Mouse (Mus musculus) gastrocnemius, postnatal 10 days (tissue): Measurements from ENCODE around the gene Efcc1. TPM values are rescaled to one million over a fixed set of nuclear protein-coding genes. Genes with fewer than 3 reads are reported as not detected.

Source experiments
- DNase-seq: peaks from one replicate; pipeline ENCODE4 v3.0.0; 2021; ENCODE audit warnings: mixed read lengths
- total RNA-seq, 2 experiments: library from RNA; stranded (reverse); gene quantifications; 2 replicates each; pipeline ENCODE4 v1.2.3; 2021

The Efcc1 gene
- total RNA-seq, 2 experiments from 2014 or later = 1.9 to 2.7 TPM

- DNase-seq = no peak
Observed at GRCm38 (mm10) chr6:87778294-87779173, 47.9 kb downstream of the Efcc1 start.

- DNase-seq = no peak
Observed at GRCm38 (mm10) chr6:87779174-87780165, 48.8 kb downstream of the Efcc1 start.

DNA sequence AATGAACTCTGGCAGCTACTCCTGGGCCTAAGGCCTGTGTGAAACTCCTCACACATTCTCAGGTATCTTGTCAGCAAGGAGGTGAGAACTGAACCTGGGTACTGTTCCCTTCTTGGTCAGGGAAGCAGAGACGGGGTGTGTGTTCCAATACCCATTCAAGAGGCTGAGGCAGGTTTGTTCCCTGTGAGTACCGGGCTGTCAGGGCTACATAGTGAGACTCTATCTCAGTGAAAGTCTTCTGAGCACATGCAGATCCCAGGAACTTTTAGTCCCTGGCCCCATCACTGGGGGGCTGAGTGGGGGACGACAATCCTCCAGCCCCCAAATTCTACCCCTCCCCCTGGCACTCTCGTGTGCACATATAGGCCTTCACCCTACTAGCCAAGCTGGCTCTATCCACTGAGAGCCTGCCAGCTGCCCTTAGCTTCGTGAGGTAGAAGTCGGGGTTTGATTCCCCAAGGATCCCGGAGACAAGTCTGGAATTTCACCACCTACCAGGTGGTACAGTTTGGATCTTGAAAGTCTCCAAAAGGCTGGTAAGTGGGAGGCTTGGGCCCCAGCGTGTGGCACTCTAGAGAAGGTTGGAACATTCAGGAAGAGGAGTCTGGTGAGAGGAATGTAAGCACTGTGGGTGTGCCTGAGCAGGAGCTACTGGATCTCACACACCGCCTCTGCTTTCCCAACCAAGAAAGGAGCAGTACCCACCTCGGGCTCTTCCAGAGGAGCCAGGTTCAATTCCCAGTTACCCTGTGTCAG, 50.1 kb downstream of the Efcc1 start:
- DNase-seq = no peak

- DNase-seq = no peak
Observed at GRCm38 (mm10) chr6:87784033-87784432, 53.4 kb downstream of the Efcc1 start.

DNA sequence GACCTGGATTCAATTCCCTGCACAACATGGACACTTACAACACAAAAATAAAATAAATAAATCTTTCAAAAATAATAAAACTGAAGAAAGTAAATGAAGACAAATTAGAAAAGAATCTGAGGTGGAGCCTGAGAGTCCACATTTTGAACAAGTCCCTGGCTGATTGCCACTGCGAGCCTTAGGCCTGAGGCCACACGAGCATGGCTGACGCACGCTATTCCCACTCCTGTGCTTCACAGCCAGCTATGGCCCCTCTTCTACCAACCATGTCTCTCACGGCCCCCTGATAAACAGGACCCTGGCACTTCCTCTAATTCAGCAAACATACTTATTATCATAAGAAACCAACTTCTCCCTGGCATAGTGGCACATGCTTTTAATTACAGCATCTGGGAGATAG, 56.0 kb downstream of the Efcc1 start:
- no peak for DNase-seq

DNA sequence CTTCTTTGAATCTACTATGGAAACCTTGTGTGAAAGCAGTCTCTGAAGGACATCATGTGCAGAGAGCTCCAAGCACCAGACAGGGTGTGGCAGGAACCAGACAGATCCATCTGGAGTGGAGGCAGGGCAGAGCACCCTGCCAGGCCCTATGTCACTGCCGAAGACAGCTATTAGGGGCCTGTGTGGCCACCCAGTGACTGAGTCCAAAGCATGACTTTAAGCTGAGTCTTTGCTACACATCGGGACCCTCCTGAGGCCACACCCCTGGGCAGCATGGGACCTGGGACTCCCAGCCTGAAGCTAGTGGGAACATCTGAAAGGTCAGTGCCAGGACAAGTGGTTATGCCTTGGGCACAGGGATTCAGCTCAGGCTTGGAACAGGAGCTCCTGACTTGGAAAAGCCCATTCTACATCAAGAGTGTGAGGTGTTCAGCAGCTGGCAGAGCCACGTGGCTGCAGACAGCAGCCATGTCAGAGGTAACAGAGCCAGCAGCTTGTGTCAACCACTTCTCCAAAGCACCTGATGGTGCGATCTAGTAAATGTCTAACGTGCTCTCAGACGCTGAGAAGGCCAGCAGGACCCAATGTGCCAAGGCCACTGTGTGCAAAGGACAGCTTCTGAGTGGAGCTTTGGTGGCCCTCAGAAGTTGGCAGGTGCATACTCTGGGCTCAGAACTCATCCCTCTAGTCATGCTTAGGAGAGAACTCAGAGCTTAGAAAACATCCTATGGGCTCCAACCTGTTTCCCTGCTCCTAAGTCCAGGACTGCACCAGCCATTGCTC, 56.6 kb downstream of the Efcc1 start:
- no peak for DNase-seq

DNA sequence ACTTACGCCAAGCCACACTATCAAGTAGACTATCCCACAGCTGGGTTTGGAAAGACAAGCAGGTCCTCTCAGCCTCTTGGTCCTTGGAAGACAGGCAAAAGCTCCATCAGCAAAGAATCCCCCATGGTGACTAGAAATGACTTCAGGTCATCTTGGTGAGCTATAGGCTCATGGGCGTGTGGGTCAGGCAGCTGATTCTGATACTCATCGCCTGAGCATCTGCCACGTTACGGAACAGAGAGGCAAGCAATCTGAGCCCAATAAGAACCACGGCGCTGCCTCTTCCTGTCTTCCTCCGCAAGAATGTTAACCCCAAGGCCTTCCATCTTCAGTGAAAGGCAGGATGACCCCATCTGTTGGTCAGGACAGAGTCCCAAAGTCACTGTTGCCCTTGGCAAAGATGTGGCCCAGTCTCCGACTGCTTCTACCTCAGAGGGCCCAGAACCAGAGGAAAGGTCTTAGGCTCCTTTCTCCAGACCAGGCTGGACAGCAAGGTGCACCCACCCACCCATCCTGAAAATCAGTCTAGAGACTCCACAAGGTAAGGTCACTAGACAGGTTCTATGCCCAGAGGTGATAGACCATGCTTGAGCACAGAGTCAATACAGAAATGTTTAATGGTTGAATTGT, 57.7 kb downstream of the Efcc1 start:
- DNase-seq = no peak

GRCm38 (mm10) chr6:87788896-87789587, 58.4 kb downstream of the Efcc1 start:
- DNase-seq = peak; percentile 45

GRCm38 (mm10) chr6:87789791-87790190, 59.1 kb downstream of the Efcc1 start:
- DNase-seq = no peak

- DNase-seq = no peak
Observed at GRCm38 (mm10) chr6:87790779-87791480, 60.3 kb downstream of the Efcc1 start.

GRCm38 (mm10) chr6:87791826-87792225, 61.2 kb downstream of the Efcc1 start:
- DNase-seq = no peak

GRCm38 (mm10) chr6:87793821-87794510, 63.3 kb downstream of the Efcc1 start:
- no peak for DNase-seq

- DNase-seq = no peak
Observed at GRCm38 (mm10) chr6:87795385-87796150, 64.9 kb downstream of the Efcc1 start.

DNA sequence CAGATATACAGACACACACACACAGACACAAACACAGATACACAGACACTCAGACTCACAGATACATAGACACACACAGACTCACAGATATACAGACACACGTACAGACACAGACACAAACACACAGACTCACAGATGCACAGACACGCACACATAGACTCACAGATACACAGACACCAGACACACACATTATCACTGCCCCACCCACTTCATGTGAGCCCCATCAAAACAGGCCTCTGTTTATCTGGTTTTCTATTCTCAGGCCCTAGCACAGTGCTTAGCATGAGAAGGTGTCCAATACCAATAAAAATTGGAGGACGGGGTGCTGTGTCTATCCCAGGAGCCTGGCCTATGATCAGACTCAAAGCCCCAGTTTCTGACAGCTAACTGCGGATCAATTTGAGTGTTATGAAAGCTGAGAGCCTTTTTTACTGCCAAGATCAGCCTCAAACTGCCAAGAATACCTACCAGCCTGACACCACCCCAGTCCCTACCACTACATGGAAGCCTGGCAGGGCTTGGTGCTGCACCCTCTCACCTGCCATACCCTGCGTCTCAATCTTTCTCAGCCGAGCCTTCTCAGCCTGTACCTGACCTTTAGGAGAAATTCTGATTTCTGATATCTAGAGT, 65.7 kb downstream of the Efcc1 start:
- no peak for DNase-seq

- no peak for DNase-seq
Observed at GRCm38 (mm10) chr6:87797321-87797720, 66.7 kb downstream of the Efcc1 start.

DNA sequence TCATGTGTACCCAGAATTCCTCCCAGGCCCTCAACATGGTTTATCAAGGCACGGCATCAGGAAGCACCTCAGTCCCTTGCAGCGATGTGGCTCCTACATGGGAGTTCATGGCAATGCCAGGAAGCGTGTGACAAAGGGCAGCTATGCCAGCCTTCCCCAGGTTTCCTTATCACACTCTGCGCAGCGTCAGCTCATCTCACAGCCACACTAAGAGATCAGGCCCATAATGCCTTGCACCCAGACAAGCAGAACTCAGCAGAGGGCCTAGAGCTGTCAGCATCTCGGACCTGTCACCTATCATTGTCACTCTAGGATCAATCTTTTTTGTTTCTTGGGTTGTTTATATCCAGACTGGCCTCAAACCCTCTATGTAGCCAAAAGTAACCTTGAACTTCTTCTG, 68.9 kb downstream of the Efcc1 start:
- no peak for DNase-seq

DNA sequence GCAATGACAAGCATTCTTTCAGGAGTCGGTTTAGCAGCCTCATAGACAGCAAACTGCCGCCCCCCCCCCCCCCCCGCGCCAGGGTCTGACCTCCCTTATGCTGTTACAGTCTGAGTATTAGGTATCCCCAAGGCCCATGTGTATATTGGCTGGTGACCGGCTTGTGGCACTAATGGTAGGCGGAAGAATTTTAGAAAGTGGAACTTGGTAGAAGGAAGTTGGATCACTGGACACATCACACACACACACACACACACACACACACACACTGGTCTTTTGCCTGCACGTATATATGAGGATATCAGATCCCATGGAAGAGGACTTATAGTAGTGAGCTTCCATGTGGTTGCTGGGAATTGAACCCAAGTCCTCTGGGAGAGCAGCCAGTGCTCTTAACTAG, 71.8 kb downstream of the Efcc1 start:
- no peak for DNase-seq

DNA sequence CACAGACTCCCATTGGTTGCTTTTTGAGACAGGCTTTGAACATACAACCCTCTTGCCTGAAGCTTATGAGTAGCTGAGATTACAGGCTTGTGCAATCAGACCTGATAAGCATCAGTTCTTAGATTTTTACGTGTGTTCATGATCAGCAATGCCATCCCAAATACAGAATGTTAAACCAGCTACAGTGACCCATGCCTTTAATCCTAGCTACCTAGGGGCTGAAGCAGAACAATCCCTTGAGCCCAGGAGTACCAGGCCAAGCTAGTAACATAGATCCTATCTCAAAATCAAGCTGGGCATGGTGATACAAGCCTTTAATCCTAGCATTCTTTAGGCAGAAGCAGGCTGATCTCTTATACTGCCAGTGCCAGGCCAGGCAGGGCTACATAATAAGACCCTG, 73.4 kb downstream of the Efcc1 start:
- no peak for DNase-seq
